Mouse (Mus musculus): Measurements from ENCODE around the gene Wdr25.

GRCm38 (mm10) chr12:108928249-108928648 is 34.8 kb downstream of the Wdr25 start:
- TF ChIP-seq GATA1 (IDR thresholded peaks at IDR 0.05; ENCODE audit: borderline replicate concordance, low read length) (no peak), FLI1 (IDR thresholded peaks at IDR 0.05; ENCODE audit: low read length) (no peak)
